Mouse (Mus musculus) layer of hippocampus, postnatal 25 days (tissue): ENCODE measurements around the gene Coq8b. TPM values are rescaled to one million over a fixed set of nuclear protein-coding genes. Genes with fewer than 3 reads are reported as not detected.
A peak's percentile ranks its signal among the peaks of the same experiment; 100 is the strongest.

Source experiments
- DNase-seq, 2 experiments: peaks; one replicate each; pipeline ENCODE4 v3.0.0; 2022; ENCODE audit warnings: mixed read lengths in 2 of 2, low spot score in 1 of 2; ENCODE audit errors: extremely low spot score in 1 of 2
- total RNA-seq, 2 experiments: library from RNA; stranded (reverse); gene quantifications; 2 replicates each; pipeline ENCODE4 v1.2.3; 2021

Gene Coq8b
- total RNA-seq, 2 experiments from 2014 or later: 33.8 to 36.0 TPM

DNA sequence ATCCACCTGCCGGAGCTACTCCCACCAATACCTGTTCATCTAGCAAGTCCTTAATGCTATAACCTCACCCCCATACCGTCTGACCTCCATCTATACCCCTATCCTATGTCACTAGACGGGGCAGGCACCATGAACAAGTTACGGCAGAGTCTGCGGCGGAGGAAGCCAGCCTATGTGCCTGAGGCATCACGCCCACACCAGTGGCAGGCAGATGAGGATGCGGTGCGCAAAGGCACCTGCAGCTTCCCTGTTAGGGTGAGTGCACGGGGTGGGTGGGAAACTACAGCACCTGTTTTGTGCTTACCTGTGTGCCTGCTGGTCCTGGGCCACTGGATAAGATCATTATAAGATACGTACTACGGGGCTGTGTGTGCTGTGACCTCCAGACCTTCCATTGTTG, 31.9 kb downstream of the Coq8b start:
- DNase-seq: no peak

DNA sequence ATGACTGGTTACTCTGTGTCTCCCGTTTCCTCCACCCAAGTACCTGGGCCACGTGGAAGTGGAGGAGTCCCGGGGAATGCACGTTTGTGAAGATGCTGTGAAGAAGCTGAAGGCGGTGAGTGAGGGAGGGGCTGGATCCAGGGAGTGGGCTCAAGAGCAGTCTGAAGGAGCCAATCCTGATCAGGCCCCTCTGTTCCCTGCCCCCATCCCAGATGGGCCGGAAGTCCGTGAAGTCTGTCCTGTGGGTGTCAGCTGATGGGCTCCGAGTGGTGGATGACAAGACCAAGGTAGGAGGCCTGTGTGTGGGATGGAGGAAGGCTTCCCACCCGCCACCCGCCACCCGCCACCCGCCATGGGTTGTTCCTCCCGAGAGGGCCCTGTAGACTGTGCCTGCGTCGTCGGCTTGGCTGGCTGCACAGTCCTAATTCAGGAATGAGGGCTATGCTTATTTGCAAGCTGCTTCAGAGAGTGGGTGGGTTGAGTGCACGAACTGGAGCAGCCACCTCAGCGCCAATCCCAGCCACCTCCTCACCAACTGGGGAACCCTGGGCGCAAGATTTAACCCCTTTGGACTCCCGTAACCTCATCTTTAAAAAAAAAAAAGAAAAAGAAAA, 33.8 kb downstream of the Coq8b start:
- peak; percentile 61 to 62 for DNase-seq

DNA sequence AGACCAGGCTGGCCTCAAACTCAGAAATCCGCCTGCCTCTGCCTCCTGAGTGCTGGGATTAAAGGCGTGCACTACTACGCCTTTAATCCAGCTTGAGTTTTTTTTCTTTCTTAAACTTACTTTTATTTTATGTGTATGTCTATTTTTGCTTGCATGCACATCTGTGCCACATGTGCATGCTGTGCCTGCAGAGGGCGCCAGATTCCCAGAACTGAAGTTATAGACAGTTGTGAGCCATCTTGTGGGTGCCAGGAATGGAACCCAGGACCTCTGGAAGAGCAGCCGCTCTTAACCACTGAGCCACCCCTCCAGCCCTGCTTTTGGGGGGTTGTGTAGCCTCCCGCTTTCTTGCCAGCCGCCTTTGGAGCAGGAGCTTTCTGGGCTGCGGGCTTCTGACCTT, 38.6 kb downstream of the Coq8b start:
- DNase-seq: no peak

DNA sequence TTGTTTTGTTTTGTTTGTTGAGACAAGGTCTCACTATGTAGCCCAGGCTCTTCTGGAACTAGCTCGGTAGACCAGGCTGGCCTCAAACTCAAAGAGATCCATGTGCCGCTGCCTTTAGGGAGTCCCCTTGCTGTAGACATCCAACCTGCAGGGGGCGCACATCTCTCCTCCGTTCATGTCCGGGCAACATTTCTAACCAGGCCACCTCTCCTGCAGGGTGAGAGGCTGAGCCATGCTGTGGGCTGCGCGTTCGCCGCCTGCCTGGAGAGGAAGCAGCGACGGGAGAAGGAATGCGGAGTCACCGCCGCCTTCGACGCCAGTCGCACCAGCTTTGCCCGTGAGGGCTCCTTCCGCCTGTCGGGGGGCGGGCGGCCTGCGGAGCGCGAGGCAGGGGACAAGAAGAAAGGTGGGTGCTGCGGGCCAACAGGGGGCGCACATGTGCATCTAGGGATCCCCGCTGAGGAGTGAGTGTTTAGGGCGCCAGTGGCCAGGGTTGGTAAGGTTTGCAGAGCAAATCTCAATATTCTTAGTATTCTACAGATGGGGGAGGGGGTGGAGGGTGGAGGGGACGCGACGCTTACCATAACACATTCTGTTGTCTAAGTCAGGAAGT, 41.0 kb downstream of the Coq8b start:
- DNase-seq: peak in 1 of 2 experiments; percentile 47

DNA sequence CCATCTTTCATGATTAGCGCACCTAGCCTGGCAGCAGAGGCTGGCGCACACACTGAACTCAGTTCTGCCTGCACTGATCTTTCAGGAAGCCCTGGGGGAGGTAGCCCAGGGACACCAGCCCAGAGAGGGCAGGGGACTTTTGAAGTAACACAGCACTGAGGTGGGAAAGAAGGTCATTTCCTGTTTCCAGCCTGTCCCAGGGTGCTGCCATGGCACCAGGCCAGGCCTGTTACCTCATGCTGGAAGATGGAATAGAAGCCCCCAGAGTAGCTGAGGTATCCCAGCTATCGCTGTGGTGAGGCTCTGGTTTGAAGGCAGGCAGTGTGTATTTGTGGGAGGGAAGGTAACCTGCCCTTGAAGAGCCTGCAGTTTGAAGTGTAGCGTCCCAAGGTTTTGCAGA, 42.1 kb downstream of the Coq8b start:
- DNase-seq: no peak

DNA sequence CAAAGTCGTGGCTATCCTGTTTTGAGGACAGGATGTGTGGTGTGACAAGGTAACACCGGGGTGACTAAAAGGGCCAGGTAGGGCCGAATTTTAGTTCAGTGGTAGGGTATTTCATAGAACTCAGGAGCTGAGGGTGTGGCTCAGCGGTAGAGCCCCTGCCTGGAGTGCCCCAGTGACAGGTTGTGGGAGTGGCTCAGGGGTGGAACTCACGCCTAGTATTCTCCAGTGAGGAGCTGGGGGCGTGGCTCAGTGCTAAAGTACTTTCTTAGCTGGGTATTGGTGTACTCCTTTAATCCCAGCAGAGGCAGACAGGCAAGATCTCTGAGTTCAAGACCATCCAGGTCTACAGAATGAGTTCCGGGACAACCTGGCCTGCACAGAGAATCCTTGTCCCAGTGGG, 43.2 kb downstream of the Coq8b start:
- DNase-seq: no peak

DNA sequence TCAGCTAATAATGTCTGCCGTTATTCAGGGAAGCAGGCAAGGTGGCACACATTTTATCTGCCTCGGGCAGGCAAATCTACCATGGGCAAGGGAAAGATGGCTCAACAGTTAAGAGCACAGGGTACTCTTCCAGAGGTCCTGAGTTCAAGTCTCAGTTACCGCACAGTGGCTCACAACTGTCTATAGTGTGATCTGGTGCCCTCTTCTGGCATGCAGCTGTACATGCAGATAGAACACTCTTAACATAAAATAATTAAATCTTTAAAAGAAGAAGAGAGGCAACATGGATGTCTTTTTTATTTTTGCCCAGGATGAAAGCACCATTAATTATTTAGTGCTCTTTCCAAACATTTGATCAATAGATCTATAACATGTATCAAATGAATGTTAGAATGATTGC, 44.4 kb downstream of the Coq8b start:
- DNase-seq: no peak

DNA sequence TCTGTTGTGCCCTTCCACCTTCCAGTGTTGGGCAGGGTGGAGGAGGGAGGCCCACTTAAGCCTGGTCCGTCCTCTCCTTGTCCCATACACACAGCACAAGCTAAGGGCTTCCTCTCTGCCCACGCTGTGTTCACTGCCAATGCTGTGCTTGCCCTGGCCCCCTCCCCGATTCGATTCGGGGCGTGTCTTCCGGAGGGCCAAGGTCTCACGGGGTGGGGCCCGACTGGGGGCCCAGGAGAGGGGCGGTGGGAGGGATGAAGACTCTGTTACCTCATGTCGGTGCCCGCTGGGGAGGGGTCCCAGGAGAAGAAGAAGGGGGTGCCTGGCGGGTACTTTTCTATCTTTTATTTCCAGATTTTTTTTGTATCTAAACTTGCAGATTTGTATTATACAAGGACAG, 48.9 kb downstream of the Coq8b start:
- no peak for DNase-seq

DNA sequence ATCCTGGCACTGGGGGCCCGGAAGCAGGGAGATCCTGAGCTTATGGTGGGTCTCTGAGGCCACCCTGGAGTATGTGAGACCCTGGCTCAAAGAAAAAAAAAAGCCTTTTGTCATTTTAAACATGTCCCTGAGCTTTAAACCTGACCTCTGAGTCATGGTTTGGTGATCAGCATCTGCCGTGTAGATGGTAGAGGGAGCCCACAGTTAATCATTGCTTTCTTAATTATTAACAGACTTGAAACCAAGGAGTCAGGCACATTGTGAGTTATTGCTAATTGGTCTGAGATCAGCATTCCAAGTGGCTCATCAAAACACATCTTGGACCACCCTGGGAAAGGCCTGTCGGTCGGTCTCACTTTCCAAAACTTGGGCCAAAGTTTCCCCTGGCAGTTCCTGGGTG, 49.4 kb downstream of the Coq8b start:
- DNase-seq: no peak

DNA sequence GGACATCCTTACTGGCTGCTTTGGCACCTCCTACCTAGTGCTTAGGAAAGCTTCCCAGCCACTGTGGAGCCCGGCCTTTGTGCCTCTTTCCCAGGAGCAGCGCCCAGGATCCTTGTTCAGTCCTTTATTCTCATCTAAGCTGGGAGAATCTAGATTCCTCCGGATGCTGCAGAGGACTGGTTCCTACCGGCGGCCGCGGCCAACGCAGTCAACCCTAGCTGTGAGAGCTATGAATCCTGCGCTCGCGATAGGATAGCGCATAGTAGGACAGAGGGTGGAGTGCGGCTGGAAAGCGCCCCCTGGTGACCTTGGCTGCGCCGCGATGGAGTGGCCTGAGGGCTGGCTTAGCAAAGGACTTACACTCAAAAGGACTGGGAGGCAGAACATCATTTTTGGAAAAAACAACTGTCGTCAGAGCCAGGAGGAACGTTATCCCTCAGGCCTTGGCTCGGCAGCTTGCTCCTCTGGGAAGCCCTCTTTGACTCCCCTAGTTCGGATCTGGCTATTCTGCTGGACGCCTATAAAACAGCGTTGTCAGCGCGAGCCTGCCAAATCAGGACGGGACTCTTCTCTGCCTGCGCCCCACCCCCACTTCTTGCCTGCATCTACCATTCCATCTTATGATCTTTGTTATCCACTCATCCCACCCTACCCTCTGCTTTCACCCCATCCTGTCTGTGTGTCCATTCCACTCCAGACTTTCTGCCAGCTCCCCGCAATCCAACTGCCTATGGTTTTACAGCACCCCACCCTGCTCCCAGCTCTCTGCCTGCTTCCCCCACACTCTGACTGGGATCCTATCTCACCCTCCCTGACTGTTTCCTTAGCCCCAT, 52.3 kb downstream of the Coq8b start:
- peak; percentile 37 to 41 for DNase-seq

DNA sequence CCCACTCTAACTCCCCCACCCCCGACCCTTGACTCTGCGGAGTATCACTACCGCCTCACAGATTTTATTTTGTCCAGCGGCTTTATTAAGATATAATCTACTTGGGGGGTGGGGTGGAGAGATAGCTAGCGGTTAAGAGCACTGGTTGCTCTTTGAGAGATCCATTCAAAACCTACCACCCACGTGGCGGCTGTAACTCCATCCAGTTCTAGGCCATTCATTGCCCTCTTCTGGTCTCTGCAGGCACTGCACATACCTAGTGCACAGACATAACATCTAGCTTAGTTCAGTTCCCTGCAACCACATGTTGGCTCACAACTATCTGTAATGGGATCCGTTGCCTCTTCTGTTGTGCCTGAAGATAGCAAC, 52.9 kb downstream of the Coq8b start:
- DNase-seq: peak in 1 of 2 experiments; percentile 46

DNA sequence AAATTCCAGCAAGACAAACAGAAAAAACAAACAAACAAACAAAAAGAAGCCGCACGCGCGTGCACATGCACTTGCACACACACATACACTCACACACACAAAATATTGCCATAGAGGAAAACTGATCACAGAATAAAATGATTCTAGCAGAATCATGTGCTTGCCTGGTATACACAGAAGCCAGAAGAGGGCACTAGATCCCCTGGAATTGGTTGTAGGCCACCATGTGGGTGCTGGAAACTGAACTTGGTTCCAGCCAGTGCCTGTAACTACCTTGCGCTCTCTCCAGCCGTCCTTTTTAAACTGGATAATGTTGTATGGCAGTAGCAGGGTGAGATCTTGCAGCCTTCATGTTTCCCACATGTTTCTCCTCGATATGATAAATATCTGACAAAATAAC, 55.9 kb downstream of the Coq8b start:
- DNase-seq: no peak

DNA sequence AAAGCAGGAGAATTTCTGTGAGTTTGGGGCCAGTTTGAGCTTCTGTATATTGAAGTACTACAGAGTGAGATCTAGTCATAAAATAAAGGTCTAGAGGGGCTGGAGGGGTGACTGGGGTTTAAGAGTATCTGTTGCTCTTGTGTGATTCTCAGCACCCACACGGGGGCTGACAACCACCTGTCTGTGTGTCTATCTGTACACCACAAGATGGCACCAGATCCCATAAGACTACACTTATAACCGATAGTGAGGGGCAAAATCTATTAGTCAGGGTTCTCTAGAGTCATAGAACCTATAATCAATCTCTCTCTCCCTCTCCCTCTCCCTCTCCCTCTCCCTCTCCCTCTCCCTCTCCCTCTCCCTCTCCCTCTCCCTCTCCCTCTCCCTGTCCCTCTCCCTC, 57.7 kb downstream of the Coq8b start:
- DNase-seq: no peak

DNA sequence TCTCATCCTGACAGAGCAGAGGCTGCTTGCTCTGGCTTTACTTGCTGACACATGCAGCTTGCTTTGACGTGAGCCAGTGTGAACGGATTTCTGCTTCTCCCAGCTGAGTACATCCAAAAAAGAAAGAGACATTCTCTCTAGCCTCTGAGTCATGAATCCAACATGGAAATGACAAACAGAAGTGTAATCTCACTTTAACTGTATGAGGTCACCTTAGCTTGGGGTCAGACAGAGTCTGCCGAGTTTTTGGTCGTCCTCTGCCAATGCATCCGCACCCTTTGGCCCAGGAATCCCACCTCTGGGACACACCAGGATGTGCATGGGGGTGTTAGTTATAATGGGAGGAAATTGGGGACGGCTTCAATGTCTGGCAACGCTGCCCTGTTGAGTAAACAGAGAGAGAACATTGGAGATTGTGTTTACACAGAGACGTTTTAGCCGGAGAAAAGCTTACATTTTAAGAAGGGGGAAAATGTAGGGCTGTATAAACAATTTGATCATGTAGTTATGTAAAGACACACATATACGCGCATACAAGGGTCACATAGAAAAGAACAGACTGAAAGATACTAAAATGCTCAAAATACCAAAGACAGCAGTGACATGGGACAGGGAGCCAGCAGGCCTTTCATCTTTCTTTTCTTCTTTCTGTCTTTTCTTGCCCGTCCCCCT, 59.1 kb downstream of the Coq8b start:
- DNase-seq: no peak

DNA sequence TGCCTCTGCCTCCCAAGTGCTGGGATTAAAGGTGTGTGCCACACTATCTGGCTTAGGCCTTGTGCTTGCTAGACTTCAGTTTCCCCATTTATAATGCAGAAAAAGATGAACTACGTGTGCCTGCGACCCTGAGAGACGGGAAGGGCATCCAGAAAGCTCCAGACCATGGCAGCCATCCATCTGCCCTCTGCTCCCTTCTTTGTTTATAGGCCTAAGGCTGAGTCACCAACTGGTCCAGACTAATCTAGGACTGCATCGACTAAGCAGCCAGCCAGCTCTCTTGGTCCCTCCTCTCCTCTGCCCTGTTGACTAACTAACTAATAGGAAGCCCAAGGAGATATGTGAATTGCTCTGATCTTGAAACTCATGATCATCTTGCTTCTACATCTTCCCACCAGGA, 63.1 kb downstream of the Coq8b start:
- DNase-seq: no peak

DNA sequence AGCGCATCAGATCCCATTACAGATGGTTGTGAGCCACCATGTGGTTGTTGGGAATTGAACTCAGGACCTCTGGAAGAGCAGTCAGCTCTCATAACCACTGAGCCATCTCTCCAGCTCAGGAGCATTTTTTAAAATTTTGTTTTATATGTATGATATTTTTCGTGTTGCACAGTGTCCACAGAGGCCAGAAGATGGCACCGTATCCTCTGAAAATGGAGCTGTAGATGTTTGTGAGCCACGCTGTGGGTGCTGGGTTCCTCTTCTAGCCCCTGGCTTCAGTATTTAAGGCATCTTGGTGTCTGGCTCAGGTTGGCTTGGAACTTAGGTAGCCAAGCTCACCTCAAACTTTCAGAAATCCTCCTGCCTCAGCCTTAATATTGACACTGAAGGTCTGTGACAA, 63.7 kb downstream of the Coq8b start:
- DNase-seq: no peak

DNA sequence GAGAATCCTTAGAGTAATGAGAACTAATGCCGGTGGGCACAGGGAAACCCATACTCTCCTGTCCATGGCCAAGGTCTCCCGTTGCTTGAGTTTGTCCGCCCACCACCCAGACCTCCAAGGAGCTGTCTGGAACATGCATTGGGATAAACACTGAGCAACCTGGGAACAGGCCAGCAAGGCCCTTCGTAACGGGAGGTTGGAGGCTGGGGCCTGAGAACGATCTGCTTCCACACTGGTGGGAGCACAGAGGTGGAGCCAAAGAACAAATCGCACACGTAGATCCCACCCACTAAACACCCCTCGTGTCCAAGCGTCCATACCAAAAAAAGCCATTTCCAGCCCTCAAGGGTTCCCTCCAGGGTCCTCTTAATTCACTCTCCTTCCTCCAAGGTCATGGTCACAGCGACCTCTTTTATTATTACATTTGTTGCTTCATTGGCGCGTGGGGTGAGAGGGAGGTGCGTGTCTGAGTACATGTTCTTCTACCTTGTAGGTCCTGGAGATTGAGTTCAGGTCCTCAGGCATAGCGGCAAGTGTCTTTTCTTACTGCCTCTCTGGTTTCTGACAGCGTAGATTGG, 65.3 kb downstream of the Coq8b start:
- DNase-seq: no peak

DNA sequence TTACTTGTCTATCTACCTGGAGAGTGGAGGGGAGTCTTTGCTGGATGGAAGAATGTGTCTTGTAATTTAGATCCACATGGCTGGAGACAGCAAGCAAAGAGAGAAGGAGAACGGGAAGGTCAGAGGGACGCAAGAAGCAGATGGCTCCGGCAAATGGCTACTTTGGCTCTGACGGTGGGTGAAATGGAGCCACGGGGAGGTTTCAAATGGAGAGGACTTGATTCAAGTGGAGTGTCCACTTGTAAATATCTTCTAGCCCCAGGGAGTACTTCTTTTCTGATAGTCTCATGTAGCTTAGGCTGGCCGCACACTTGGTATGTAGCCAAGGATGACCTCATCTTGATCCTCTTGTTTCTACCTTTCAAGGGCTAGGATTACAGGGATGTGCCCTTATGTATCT, 66.0 kb downstream of the Coq8b start:
- no peak for DNase-seq

DNA sequence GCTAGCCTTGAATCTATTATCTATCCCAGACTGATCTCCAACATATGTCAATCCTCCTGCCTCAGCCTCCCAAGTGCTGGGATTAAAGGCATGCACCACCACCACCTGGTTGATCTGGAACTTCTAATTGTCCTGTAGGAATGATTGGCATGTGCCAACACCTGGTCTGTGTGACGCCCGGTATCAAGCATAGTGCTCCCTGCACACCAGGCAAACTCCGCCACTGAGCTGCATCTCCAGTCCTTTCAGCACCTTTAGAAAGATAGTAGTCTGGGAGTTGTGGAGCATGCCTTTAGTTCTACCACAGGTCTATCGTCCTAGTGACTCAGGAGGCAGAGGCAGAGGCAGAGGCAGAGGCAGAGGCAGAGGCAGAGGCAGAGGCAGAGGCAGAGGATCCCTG, 67.5 kb downstream of the Coq8b start:
- DNase-seq: no peak

DNA sequence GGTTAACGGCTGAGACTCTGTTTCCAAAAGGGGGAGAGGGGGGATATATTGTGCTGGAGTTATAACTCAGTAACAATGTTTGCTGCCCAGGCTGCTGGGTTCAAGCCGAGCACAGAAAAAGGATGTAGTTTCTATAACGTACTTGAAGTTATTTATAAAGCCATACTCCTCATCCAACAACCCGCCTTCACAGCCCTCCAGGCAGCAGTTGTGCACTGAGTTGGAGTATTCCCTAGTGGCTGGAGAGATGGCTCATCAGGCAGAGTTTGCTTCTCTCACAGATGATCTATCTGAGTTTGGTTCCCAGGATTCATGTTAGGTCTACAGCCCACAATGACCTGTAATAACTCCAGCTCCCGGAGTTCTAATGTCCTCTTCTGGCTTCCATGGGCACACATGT, 68.0 kb downstream of the Coq8b start:
- no peak for DNase-seq

DNA sequence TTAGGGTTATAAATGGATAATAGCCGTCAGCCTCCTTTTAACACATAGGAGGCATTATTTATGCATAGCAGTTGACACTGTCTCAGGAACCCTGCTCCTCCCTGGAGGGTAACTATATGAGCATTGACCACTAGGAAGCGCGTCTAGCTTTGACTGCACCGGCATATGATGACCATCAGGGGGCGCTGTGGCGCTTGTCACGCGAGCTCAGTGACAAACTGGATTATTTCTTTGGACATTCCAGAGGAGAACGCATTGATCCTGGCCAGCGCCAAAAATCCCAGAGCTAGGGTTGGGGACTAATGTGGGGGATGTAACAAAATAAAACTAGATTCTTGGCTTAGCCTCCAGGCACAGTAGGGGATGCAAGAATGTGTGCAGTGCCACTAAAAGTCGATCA, 69.3 kb downstream of the Coq8b start:
- peak; percentile 71 to 81 for DNase-seq
